Mouse (Mus musculus) myocyte (in vitro differentiated cells): Measurements from ENCODE around the gene Kalrn. TPM values are rescaled to one million over a fixed set of nuclear protein-coding genes. Genes with fewer than 3 reads are reported as not detected.

ENCODE experiments used
- H3K27me3 ChIP-seq: one replicate; pipeline ENCODE4 v1.6.1; 2011; ENCODE audit not compliant: control insufficient read depth, insufficient read depth, insufficient read length
- H3K36me3 ChIP-seq: one replicate; pipeline ENCODE4 v1.6.1; 2011; ENCODE audit not compliant: control insufficient read depth, insufficient read depth
- H3K4me2 ChIP-seq: one replicate; pipeline ENCODE4 v1.6.1; 2011; ENCODE audit warnings: low read depth, control low read depth
- H3K4me3 ChIP-seq: one replicate; pipeline ENCODE4 v1.5.1; 2011; ENCODE audit warnings: mild to moderate bottlenecking, control low read depth, moderate library complexity
- H3K79me2 ChIP-seq: one replicate; pipeline ENCODE4 v1.6.1; 2011; ENCODE audit not compliant: control insufficient read depth, insufficient read depth
- H3ac ChIP-seq: one replicate; pipeline ENCODE4 v1.6.1; 2011; ENCODE audit not compliant: control insufficient read depth, insufficient read length
- CEBPB ChIP-seq: IDR thresholded peaks from 2 replicates; pipeline ENCODE4 v1.6.1; 2011; ENCODE audit warnings: mild to moderate bottlenecking, moderate library complexity; ENCODE audit not compliant: poor library complexity, insufficient read depth, severe bottlenecking
- E2F4 ChIP-seq: IDR thresholded peaks from one replicate; pipeline ENCODE4 v1.6.1; 2011; ENCODE audit warnings: mild to moderate bottlenecking, control low read depth, moderate library complexity; ENCODE audit not compliant: insufficient read depth
- MAX ChIP-seq: IDR thresholded peaks from one replicate; pipeline ENCODE4 v1.6.1; 2011; ENCODE audit warnings: low read depth, mild to moderate bottlenecking, control low read depth
- MYOD1 ChIP-seq, 3 experiments: IDR thresholded peaks; one replicate each; pipeline ENCODE4 v1.6.1; 2011; ENCODE audit warnings: control low read depth in 2 of 3, low read depth in 2 of 3, mild to moderate bottlenecking in 2 of 3, moderate library complexity in 1 of 3; ENCODE audit not compliant: insufficient read length in 2 of 3, control insufficient read depth in 1 of 3
- MYOG ChIP-seq, 3 experiments: IDR thresholded peaks; one replicate each; pipeline ENCODE4 v1.6.1; 2011; ENCODE audit warnings: control low read depth in 2 of 3, low read depth in 2 of 3, mild to moderate bottlenecking in 2 of 3; ENCODE audit not compliant: insufficient read length in 2 of 3, control insufficient read depth in 1 of 3, insufficient read depth in 1 of 3
- POLR2A ChIP-seq: IDR thresholded peaks from one replicate; pipeline ENCODE4 v1.6.1; 2011; ENCODE audit warnings: low read depth, mild to moderate bottlenecking, control low read depth, moderate library complexity; ENCODE audit not compliant: insufficient read length
- POLR2AphosphoS2 ChIP-seq: IDR thresholded peaks from one replicate; pipeline ENCODE4 v1.6.1; 2011; ENCODE audit warnings: low read depth, control low read depth; ENCODE audit not compliant: insufficient read length
- REST ChIP-seq: IDR thresholded peaks from one replicate; pipeline ENCODE4 v1.6.1; 2011; ENCODE audit warnings: mild to moderate bottlenecking, control low read depth, moderate library complexity; ENCODE audit not compliant: insufficient read depth, insufficient read length
- SRF ChIP-seq: IDR thresholded peaks from one replicate; pipeline ENCODE4 v1.6.1; 2011; ENCODE audit warnings: low read depth; ENCODE audit not compliant: control insufficient read depth, insufficient read length
- TCF12 ChIP-seq: IDR thresholded peaks from one replicate; pipeline ENCODE4 v1.6.1; 2011; ENCODE audit warnings: mild to moderate bottlenecking, control low read depth; ENCODE audit not compliant: poor library complexity, insufficient read depth, severe bottlenecking
- TCF3 ChIP-seq: IDR thresholded peaks from one replicate; pipeline ENCODE4 v1.6.1; 2011; ENCODE audit warnings: low read depth, control low read depth; ENCODE audit not compliant: insufficient read length
- USF1 ChIP-seq: IDR thresholded peaks from one replicate; pipeline ENCODE4 v1.6.1; 2011; ENCODE audit warnings: low read depth, mild to moderate bottlenecking, control low read depth, moderate library complexity
- polyA plus RNA-seq: library from polyadenylated mRNA; unstranded; fragments of >200 nt; fragmentation: generic; extraction: Trizol; gene quantifications from one replicate; pipeline ENCODE4 v1.2.1, GENCODE M21; 2012; ENCODE audit warnings: missing spikeins

The Kalrn gene
- polyA plus RNA-seq, 1 experiment, result 5.5 TPM

DNA sequence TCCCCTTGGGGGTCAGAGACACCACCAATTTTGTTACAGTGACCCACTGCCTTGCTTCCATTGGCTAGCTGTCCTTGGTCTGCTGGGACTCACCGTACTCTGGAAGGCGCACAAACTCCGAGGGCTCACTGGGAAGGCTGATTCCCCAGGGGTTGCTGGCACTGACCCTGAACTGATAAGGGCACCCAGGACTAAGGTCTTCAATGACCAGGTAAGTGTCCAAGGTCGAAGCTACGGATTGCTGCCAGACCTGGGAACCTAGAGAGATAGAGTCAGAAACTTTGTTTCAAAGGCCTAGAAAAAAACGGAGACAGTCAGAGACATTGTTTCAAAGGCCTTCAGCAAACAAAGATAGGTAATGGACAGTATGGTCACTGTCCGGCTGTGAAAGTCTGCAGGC, 586.3 kb downstream of the Kalrn start:
- Histone ChIP-seq H3K4me2 (no peak overlapping the region), H3ac (no peak overlapping the region), H3K4me3 (no peak overlapping the region), H3K36me3 (no peaks in the 10 kb centered on the region), H3K27me3 (no peaks in the 10 kb centered on the region), H3K79me2 (no peaks in the 10 kb centered on the region)
- no peak for TF ChIP-seq POLR2AphosphoS2

DNA sequence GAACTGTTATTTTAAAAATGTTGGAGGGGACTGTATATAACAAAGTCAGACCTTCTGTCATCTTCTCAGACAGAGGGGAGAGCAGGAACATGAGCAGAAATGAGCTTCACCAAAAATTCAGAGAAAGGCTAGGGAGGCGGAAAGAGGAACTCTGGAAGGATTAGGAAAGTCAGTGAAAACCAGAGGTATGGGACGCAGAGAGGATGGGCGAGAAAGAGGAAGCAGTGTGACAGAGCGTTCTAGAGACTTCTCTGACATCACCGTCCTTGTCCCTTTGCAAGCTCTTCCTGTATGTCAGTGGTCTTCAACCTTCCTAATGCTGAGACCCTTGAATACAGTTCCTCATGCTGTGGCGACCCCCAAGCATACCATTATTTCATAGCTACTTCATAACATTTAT, 588.0 kb downstream of the Kalrn start:
- no peak overlapping the region for H3K4me2 ChIP-seq
- no peaks in the 10 kb centered on the region for H3K36me3 ChIP-seq
- H3K4me3 ChIP-seq, result no peak overlapping the region
- H3K27me3 ChIP-seq, result no peaks in the 10 kb centered on the region
- H3ac ChIP-seq, result no peak overlapping the region
- no peak for TF ChIP-seq MAX
- TF ChIP-seq REST, result no peak
- no peak for TF ChIP-seq MYOG (IDR thresholded peaks at IDR 0.05; ENCODE audit: control insufficient read depth in 1 of 3, insufficient read depth in 1 of 3, insufficient read length in 2 of 3, low read depth in 2 of 3)
- TF ChIP-seq TCF3, result no peak
- no peak for TF ChIP-seq TCF12
- no peak for TF ChIP-seq POLR2A
- no peak for TF ChIP-seq SRF
- TF ChIP-seq MYOD1 (IDR thresholded peaks at IDR 0.05; ENCODE audit: control insufficient read depth in 1 of 3, insufficient read length in 2 of 3, low read depth in 2 of 3), result no peak
- no peak for TF ChIP-seq USF1
- no peak for TF ChIP-seq POLR2AphosphoS2
- TF ChIP-seq CEBPB, result no peak
- TF ChIP-seq E2F4, result no peak
- no peaks in the 10 kb centered on the region for H3K79me2 ChIP-seq

DNA sequence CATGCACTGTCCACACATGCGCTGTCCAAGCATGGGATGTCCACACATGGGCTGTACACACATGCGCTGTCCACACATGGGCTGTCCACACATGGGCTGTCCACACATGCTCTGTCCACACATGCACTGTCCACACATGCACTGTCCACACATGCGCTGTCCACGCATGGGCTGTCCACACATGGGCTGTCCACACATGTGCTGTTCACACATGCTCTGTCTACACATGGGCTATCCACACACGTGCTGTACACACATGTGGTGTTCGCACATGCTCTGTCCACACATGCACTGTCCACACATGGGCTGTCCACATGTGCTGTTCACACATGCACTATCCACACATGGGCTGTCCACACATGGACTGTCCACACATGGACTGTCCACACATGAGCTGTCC, 589.6 kb downstream of the Kalrn start:
- TF ChIP-seq SRF (no peak), MYOD1 (IDR thresholded peaks at IDR 0.05; ENCODE audit: control insufficient read depth in 1 of 3, insufficient read length in 2 of 3, low read depth in 2 of 3) (no peak), CEBPB (no peak), USF1 (no peak), E2F4 (no peak), MAX (no peak), REST (no peak), MYOG (IDR thresholded peaks at IDR 0.05; ENCODE audit: control insufficient read depth in 1 of 3, insufficient read depth in 1 of 3, insufficient read length in 2 of 3, low read depth in 2 of 3) (no peak), TCF3 (no peak), TCF12 (no peak), POLR2A (no peak), POLR2AphosphoS2 (no peak)
- Histone ChIP-seq H3K36me3 (no peaks in the 10 kb centered on the region), H3K4me2 (no peak overlapping the region), H3K4me3 (no peak overlapping the region), H3K79me2 (no peaks in the 10 kb centered on the region), H3K27me3 (no peaks in the 10 kb centered on the region), H3ac (no peak overlapping the region)

- H3K27me3 ChIP-seq, result no peaks in the 10 kb centered on the region
- no peak overlapping the region for H3K4me3 ChIP-seq
- H3K79me2 ChIP-seq, result no peaks in the 10 kb centered on the region
- TF ChIP-seq TCF3 (no peak), REST (no peak), SRF (no peak)
- no peaks in the 10 kb centered on the region for H3K36me3 ChIP-seq
- H3ac ChIP-seq, result no peak overlapping the region
- H3K4me2 ChIP-seq, result no peak overlapping the region
Measured at GRCm38 (mm10) chr16:33979855-33980254, 593.5 kb downstream of the Kalrn start.

DNA sequence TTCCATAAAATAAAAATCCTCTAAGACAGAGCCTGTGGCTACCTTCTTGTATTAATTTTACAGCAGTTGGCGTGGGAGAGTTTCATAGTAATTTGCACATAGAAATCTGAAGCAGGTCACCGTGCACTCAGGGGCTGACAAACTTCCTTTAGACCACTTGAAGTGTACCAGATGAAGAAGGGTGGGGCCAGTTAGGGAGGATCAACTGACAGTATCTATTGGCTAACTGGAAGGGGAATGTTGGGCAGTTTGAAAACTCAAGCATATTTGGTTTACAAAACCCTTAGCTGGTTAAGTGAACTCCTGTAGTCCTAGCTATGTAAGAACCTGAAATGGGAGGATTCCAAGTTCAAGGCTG, 606.1 kb downstream of the Kalrn start:
- Histone ChIP-seq H3ac (peak overlapping the region; percentile 8), H3K4me3 (peak overlapping the region; percentile 76), H3K4me2 (peak overlapping the region; percentile 81), H3K27me3 (no peaks in the 10 kb centered on the region), H3K79me2 (peaks cover 27% of the 10 kb centered on the region), H3K36me3 (no peaks in the 10 kb centered on the region)
- TF ChIP-seq MYOG (IDR thresholded peaks at IDR 0.05; ENCODE audit: control insufficient read depth in 1 of 3, insufficient read depth in 1 of 3, insufficient read length in 2 of 3, low read depth in 2 of 3) (no peak), CEBPB (no peak), E2F4 (no peak), USF1 (no peak), MYOD1 (IDR thresholded peaks at IDR 0.05; ENCODE audit: control insufficient read depth in 1 of 3, insufficient read length in 2 of 3, low read depth in 2 of 3) (no peak), POLR2AphosphoS2 (no peak), TCF3 (no peak), REST (no peak), POLR2A (no peak), TCF12 (no peak), MAX (no peak), SRF (no peak)
